Mouse (Mus musculus) cerebellum, postnatal 36 days (tissue): ENCODE measurements around the gene Itgb5.

Experiments used
- DNase-seq, 2 experiments: peaks; one replicate each; pipeline ENCODE4 v3.0.0; 2021 to 2022; ENCODE audit warnings: mixed read lengths in 2 of 2

Gene Itgb5

DNA sequence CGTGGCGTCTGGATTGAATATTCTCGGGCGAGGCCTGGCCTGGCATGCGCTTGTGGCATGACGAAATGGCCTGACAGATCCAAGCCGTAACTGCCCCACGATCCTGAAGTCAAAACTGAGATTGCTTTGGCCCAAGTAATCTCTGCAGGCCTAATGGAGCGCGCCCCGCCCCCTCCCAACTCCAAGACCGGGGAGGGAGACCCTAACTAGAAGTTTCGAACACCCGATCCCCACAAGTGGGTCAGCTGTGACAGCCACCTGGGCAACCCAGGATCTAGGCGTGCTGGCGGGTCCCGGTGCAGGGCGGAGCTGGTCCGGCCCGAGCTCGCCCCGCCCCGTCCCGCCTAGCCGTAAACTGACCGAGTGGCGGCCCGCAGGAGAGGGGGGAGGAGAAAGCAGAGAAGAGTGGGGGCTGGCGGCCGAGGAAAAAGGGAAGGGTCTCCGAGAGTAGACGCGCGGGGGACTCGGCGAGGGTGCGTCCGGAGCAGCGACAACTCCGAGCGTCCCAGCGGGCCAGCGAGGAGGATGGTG, at the start of gene Itgb5:
Gene Itgb5, plus strand, starts transcription at position 365 of the 531 bp plus-strand sequence.
- DNase-seq = peak; percentile 70 to 78

DNA sequence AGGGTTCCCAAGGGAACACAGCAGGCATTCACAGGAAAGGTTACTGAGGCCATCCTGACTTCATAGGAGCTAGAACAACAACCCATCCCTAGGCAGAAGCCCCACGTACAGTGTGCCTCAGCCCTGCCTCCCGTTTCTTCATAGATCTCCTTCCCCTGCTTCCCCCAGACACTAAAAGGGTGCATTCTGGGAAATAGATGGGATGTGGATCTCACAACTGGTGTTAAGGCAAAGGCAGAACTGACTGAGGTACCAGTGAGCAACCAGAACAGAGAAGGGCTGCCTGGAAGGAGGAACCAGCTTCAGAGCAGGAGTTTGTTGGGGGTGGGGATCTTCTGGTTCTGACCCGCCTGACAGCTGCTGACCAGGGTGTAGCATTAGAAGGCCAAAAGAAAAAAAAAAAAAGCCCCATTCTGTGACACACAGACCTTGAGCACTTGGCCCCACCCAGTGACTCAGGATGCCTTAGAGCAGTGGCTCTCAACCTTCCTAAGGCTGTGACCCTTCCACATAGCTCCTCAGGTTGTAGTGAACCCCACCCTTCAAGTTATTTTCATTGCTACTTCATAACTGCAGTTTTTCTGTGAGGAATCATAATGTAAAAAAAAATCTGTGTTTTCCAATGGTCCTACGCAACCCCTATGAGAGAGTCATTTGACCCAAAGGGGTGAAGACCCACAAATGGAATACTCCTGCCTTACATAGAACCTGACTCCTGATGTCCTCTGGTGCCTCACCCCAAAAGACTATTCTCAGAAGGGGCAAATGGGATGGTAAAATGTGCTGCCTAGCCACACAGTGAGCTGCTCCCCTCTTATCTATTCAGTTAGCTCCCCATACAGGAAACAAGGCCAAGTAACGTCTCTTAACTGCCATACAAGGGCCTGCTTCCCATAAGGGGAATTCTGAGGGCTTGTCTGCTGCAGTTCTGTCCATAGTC, 47.4 kb upstream of the Itgb5 start:
- DNase-seq = no peak

DNA sequence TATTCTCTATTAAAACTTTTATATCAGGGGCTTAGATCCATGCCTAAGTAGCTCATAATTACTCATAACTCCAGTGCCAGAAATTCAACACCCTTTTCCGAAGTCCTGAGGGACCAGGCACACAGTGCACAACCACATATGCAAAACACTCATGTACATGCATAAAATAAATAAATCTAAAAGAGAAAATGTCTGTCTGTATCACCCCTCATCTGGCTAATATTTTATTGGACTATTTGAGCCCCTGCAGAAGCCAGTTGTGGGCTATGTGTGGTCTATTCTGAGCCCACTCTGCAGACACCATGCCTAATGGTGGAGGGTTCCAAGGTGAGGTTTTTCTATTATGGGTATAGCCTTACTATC, 46.8 kb upstream of the Itgb5 start:
- no peak for DNase-seq

DNA sequence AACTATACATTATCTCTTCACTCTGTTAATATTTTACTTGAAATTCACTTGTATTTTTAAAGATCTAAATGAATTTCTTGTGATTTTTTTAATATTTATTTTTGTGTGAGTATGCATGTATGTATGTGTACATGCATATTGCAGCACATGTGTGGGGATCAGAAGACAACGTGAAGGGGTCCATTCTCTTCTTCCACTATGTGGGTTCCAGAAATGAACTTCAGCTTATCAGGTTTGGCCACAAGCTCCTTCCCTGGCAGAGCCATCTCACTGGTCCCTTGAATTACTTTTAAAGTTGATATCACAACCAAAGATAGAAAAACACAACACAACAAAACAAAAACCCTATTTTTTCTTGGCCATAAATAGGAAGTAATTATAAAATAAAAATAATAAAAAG, 44.9 kb upstream of the Itgb5 start:
- no peak for DNase-seq

DNA sequence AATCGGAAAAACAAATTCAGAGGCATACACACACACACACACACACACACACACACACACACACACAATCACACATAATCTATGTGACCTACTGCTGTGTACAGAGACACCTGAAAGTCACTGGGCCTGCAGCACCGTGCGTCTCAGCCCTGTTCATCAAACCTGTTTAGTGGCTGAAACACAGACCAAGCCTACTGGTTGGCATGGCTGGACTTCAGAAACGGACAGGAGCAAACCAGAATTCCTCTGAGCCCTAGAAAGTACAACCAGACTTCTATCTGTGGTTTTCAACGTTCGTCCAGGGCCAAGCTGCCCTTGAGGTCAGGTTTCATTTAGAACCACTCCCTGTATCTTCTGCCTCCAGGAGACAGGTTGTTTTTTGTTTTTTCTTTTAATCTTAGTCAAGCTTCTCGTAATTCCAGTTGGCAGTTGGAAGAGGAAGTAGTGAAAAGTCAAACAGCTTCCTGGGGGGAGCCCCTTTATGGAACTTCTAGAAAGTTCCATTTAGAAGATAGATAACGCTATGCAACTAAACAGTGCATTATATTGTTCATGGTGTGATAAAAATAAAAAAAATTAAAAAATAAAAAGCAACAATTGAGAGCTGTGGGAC, 44.3 kb upstream of the Itgb5 start:
- no peak for DNase-seq

DNA sequence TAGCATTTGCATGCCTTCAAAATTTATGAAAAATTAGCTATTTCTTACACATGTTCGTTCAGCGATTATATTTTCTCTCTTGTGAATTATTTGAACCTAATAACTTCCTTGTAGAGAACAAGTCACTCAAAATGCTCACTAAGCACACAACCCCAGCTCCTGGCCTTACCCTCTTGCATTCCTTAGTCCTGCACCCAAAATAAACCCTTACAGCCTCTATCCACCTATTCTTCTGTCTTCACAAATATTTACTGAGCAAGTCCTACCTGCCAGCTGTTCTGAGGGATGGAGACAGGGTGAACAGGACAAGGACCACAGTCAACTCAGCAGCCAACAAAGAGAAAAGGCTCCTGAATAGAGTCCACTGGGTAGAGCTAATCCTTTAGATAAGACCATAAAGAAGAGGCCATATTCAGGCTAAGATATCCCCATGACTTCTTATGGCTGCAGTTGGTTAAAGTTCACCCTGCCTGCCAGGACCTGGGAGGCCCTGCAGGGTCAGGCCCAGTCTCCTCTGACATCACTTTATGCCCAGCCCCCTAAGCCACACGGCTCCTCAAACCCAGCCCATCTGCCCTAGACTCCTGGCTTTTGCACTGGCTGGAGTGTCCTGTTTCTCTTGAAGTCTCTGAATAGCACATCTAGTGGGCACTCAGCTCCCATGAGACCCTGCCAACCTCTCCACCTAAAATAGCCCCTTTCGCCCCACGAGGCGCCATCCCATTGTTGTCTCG, 42.6 kb upstream of the Itgb5 start:
- DNase-seq = no peak

DNA sequence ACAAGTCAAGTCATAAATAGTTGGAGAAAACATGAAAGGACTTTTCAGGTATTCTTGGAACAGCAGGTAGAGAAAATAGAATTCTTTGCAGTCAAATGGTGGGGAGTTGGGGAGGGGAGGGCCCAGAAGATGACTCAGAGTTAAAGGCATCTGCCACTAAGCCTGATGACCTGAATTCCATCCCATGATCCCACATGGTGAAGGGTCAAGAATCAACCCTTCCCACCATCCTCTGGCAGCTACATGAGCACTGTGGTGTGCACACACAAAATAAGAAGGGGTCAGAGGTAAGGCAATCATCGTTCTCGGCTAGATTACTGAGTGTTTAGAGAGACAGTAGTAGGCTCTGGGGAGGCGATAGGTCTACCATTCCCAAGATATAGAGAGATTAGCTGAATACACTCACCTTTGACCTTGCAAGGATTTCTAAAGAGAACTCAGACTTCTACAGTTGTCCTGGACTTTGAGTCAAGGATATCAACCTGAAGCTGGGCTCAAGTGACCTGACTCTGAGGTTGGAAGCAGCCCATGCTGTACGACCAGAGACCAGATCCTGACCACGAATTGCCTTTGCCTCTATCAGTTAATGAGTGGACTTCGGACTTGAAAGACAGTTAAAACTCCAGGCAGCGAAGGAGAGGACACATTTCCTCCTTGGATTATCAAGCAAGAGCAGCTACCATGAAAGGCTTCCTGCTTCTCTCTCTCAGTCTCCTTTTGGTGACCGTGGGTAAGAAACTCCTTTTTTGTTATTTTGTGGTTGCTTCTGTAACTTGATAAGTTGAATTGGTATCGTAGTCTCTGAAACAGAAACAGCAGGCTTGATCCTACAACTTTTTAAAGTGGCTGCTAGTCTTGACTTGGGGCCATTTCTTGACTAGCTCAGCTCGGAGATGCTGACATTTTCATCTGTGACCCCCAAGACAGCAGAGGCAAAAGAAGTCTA, 35.3 kb upstream of the Itgb5 start, which contains the start of gene Muc13:
Gene Muc13, plus strand, starts transcription at position 192 of the 946 bp plus-strand sequence.
- no peak for DNase-seq

DNA sequence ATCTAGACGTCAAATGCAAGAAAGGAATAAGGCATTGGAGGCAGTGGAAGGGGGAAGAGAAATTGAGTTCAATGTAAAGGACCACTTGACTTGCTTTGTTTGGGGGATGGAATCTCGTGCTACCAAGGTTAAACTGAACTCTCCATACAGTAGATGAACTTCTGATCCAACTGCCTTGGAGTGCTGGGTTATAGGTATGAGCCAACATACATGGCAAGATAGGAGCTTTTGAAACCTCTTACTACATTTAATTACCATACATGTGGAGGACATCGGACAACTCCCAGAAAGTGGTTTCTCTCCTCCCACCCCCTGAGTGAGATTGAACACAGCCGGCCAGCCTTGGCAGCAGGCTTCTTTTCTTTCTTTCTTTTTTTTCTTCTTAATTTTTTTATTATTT, 34.4 kb upstream of the Itgb5 start:
- no peak for DNase-seq

DNA sequence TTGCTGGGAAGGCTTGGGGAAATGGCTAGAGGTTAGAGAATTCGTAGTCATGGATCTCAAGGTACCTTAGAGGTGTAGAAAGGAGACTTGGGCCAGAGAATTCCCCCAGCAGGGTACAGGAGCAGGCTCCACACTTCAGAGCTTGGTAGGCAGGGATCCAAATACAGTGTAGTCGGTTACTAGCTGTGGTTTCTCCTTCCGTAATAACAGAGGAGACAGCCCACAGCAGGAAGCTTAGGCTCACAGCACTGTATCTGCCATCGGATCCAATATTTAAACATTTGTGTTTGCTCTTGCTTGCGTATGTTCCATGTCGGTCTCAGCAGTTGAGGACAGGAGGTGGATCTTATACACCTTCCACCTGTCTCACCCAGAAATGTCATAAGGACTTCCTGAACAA, 33.6 kb upstream of the Itgb5 start:
- DNase-seq = no peak

DNA sequence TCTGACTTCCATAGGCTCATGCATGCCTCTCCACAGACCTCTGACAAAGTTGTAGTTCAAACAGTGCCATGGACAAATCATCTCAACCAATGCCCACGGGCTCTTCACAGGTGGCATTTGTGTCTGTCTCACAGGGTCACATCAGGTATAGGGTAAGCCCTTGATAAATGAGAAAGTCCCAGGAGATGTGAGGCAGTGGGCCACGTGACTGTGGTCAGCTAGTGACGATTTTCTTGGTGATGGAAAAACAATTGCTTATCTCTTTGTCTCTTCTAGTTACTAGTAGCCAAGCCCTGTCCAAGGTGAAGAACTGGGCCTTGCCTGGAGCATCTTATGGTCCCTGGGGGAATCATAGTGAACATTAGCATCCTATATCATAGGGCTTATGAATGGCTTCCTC, 32.7 kb upstream of the Itgb5 start:
- DNase-seq = no peak

DNA sequence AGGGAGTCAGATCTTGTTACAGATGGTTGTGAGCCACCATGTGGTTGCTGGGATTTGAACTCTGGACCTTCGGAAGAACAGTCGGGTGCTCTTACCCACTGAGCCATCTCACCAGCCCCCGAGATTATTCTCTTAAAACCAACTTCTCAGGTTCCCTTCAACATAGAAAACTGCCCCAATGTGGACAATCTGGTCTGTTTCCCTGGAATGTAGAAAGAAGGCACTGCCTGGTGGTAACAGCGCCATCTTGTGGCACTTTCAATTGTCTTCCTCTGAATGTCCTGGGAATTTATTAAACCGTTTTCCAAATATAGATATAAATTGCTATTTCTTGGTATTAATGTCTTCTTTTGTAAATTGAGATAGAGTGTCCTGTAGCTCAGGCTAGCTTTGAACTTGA, 31.6 kb upstream of the Itgb5 start:
- peak; percentile 68 to 75 for DNase-seq

DNA sequence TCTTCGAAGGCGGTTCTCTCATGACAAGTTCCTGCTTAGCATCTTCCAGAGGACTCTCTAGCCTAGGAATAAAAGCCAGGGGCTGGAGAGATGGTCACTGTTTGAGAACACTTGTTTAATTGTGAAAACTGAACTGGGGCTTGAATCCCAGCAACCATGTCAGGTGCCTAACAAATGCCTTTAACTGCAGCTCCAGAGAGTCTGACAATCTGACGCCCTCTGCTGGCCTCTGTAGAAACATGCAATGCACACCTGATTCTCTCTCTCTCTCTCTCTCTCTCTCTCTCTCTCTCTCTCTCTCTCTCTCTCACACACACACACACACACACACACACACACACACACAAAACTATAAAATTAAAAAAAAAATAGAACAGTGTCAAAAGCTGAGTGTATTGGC, 19.5 kb upstream of the Itgb5 start:
- no peak for DNase-seq

DNA sequence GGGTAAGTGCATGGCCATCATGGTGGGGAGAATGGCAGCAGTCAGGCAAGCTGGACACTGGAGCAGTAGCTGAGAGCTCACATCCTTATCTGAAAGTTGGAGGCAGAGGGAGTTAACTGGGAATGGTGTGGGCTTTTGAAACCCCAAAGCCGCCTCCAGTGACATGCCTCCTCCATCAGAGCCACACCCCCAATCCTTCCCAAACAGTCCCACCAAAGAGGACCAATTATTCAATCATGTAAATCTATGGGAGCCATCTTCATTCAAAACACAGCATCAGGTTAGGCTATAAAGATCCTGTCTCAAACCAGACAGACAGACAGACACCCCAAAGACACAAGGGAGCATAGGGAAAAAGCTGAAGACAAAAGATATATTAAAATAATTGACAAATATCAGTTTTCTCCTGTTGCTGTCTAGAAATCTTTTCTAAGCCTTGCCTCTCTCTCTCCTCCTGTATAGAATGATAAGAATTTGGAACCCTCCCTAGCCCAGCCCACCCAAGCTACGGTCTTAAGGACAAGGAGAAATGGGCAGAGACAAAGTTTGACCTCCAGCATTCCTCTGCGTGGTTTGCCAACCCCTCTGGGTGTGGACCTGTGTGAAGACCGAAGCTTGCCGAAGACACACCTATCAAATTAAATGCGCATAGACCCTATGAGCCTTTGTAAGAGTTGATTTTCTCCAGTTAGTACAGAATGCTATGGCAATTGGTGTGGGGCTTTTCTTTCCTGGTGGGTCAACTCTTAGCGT, 10.9 kb upstream of the Itgb5 start:
- no peak for DNase-seq

DNA sequence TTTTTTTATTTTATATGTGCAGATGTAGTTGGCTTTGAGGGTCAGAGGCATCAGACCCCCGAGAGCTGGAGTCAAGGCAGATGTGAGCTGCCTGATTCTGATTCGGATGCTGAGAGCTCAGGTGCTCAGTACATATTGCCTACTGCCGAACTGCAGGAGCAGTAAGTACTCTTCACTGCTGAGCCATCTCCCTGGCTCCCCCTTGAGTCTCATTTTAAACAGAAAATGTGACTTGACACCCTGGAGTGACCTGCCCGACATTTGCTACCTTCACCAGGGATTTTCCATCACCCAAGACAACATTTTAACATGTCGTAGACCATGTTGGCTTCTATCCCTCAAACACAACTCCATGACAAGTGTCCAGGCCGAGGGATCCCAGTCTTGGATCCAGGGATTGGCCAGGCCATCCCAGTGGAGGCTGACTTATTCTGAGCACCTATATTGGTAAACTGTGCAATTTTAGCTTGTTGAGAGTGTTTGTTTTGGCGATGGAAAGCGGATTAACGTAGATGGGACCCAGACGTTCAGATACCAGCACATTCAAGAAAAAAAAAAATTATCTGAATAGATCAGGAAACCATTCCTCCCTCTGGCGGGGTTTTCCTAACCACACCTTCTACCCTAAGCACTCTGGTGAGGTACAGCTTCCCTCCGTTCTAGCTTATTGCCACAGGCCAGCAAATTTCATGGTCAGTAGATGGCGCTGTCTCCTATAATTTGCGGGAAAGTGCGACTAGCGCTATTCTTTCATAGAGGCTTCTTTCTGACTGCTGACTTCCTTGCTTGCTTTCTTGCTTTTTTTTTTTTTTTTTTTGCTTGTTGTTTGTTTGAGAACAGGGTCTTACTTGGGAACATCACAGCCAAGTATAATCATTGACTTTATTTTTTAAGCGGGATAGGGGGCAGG, 8.9 kb upstream of the Itgb5 start:
- DNase-seq = peak; percentile 87 to 93

DNA sequence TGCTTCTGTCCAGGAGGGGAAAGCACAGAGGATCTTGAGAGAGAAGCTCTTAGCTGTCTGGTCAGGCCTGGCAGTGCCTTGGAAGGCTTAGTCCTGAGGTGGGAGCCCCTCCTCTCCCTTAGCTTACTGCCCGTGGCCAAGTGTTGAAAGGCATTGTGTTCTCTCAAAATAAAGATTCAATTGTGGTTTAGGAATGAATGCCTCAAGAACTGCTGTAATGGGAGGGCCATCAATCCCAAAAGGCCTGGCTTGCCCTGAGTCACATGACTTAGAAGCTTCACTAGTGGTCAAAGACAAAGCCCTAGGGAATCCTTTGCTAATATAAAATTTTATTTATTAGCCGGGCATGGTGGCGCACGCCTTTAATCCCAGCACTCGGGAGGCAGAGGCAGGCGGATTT, 4.9 kb upstream of the Itgb5 start:
- no peak for DNase-seq

DNA sequence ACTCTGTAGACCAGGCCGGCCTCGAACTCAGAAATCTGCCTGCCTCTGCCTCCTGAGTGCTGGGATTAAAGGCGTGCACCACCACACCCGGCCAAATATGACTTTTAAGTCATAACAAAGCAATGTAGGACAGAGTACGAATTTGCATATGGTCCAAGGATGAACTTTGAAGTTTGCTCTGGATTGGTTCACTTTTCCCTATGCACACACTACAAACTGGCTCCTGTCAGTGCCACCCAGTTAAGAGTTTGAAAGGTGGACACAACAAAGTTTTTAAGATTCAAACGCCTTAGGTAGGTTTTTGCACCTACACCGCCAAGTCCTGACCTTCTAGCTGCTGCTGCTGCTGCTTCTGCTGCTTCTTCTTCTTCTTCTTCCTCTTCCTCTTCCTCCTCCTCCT, 969 bp upstream of the Itgb5 start:
- DNase-seq = no peak

DNA sequence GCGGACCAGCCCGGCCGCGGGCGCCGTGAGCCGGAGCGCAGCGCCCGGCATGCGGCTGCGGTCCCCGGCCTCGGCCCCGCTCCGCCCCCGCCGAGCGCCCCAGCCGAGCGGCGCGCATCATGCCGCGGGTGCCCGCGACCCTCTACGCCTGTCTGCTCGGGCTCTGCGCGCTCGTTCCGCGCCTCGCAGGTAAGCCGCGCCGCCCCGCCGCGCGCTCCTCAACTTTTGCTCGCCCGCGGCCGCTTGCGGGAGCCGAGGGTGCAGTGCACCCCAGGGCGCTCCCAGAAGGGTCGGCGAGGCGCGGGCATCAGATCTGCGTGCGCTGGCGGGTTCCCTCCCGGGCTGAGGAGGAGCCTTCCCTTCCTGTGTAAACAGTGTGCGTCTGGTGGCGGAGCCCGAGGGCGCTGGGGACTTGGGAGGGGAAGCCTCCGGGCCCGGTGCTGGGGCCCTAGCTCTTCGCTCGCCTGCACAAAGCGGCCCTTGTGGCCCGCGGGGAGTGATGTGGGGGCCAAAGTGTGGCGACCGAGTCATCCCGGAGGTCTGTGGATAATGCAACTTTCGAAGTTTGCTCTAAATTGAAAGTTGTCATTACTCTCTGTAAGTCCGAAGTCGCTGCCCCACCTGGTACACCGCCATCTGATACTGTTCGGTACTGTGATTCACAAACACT, 512 bp downstream of the Itgb5 start:
- peak; percentile 43 to 45 for DNase-seq

DNA sequence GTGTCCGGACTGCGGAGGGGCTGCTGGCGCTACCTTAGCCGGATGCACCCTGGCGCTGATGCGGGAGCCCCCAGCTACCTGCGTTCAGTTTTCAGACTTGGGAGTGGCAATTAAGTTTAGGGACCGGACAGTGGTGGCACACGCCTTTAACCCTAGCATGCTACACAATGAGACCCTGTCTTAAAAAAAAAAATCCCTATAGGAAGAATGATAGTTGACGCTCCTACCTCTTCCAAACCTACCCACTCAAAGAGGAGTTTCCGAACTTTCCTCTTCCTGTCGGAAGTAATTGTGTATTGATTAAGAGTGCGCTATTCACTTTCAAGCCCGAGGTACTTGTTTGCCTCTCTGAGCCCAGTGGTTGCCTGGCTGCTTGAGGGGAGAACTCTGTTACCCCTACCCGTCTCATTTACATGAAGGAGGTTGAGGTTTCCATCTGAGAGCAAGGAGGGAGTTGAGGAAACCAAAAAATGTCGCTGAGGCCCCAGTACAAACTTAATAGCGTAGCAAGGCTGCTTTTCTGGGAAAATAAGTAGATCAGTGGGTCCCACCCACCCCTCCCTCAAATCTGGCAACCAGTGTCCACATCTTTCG, 1.1 kb downstream of the Itgb5 start:
- no peak for DNase-seq

DNA sequence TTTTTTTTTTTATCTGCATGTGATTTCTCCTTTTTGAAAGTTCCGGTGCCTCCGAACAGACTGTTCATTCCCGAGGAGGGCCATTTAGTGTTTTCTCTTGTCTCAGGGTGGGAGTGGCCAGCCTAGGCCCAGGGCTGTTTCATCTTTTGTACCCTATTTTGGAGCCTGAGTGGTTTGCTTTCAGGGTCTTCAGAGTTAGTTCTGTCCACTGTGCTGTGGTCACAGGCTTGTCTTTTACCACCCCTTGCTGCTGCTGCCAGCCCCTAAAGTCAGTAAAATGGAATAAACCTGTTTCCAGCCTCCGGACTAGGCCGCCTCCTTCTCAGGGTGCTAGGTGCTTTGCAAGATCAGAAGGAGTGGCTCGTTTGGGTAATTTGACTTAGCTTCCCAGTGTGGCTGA, 2.6 kb downstream of the Itgb5 start:
- DNase-seq = no peak
